Mouse (Mus musculus) gonadal fat pad, adult 2 months (tissue): Measurements from ENCODE around the gene Dchs2. TPM values are rescaled to one million over a fixed set of nuclear protein-coding genes. Genes with fewer than 3 reads are reported as not detected.

Source experiments
- polyA plus RNA-seq: library from polyadenylated mRNA; depleted of rRNA; stranded (reverse); fragments of >200 nt; gene quantifications from 2 replicates; pipeline ENCODE4 v1.2.3, GENCODE M21; 2012; rRNA removed

Gene Dchs2
- polyA plus RNA-seq, 1 experiment = 0.38 TPM

Other genes with a start within 250 kb of the Dchs2 start
- 0.35 and 0.76 TPM in 2 replicates for gene Lrat, start 224.0 kb upstream of the Dchs2 start, polyA plus RNA-seq
- gene Fgg, start 120.2 kb upstream of the Dchs2 start, polyA plus RNA-seq = 1.2 and 4.0 TPM in 2 replicates
- gene Fga, start 101.9 kb upstream of the Dchs2 start, polyA plus RNA-seq = 3.2 and 8.3 TPM in 2 replicates
- gene Fgb, start 78.1 kb upstream of the Dchs2 start, polyA plus RNA-seq = 0.04 and 0.82 TPM in 2 replicates
- 34.1 and 35.5 TPM in 2 replicates for gene Plrg1, start 72.4 kb upstream of the Dchs2 start, polyA plus RNA-seq